In the genomic region with DNA sequence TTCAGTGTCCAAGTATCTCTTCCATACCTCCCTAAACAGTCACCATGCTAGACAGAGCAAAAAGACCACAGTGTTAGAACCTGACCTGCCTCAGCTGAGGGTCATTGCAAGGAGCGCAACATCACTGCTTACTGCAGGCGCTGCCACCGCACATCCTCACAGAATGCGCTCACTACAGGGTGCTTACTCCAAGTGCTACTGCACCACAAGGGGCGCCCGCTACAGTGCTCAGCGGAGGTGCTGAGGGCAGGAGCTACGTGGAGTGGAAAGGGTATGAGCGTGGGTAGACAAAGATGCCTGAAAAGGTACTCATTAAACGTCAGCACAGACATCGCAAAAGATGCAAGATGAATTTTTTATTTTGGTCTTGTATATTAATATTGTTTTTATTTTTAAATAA, we compare ENCODE assay signal across 21 mouse cellular contexts. TPM values are rescaled to one million over a fixed set of nuclear protein-coding genes. Genes with fewer than 3 reads are reported as not detected.
"Had no signal": no experiment of that assay in that cellular context is flagged by ENCODE, and none has a peak within 500 bp of the region (broad histone marks: within the 10 kb centered on the region; RNA-seq: fewer than 3 reads in every experiment).

No protein-coding gene starts in this region.

- H3K27me3 ChIP-seq: limb, embryonic 12.5 days; limb, embryonic 15.5 days; megakaryocyte, embryonic 14.5 days; midbrain, embryonic 13.5 days; neural tube, embryonic 13.5 days had no signal

- H3K9me3 ChIP-seq: limb, embryonic 12.5 days; limb, embryonic 15.5 days; megakaryocyte, embryonic 14.5 days; midbrain, embryonic 10.5 days; midbrain, embryonic 13.5 days; neural tube, embryonic 13.5 days had no signal

- H3K9ac ChIP-seq: limb, embryonic 12.5 days; limb, embryonic 15.5 days; liver, embryonic 14.5 days; liver, postnatal 0 days; lung, embryonic 14.5 days; midbrain, embryonic 13.5 days; neural tube, embryonic 13.5 days had no signal

- H3K4me2 ChIP-seq: limb, embryonic 12.5 days; limb, embryonic 15.5 days; liver, embryonic 11.5 days; lung, embryonic 14.5 days; midbrain, embryonic 13.5 days; neural tube, embryonic 13.5 days had no signal

- H3K4me3 ChIP-seq: limb, embryonic 12.5 days; limb, embryonic 15.5 days; megakaryocyte, embryonic 14.5 days; midbrain, embryonic 10.5 days; midbrain, embryonic 13.5 days; myocyte; neural tube, embryonic 13.5 days had no signal

- DNase-seq: kidney, postnatal 25 days; layer of hippocampus, postnatal 36 days; left cerebral cortex, postnatal 4 days; liver, postnatal 0 days; lung, embryonic 14.5 days; retina, postnatal 1 day; right cerebral cortex, postnatal 25 days; thymus, adult 18-20 months; thymus, postnatal 36 days had no signal

- ATAC-seq: liver, postnatal 0 days; lung, postnatal 0 days; midbrain, embryonic 13.5 days; midbrain, embryonic 16.5 days had no signal

- H3K27ac ChIP-seq: kidney, postnatal 0 days; limb, embryonic 12.5 days; limb, embryonic 15.5 days; liver, embryonic 14.5 days; midbrain, embryonic 10.5 days; midbrain, embryonic 13.5 days; neural tube, embryonic 13.5 days had no signal

- H3K4me1 ChIP-seq: limb, embryonic 12.5 days; limb, embryonic 15.5 days; megakaryocyte, embryonic 14.5 days; midbrain, embryonic 10.5 days; midbrain, embryonic 13.5 days; neural tube, embryonic 13.5 days had no signal

RNA-seq across cellular contexts. Expression of a gene that starts 18.9 kb away (rescaled TPM):
- polyA plus RNA-seq: myocyte had no signal
